Mouse (Mus musculus): ENCODE results near the gene Cs. TPM values are rescaled to one million over a fixed set of nuclear protein-coding genes. Genes with fewer than 3 reads are reported as not detected.

The Cs gene
- total RNA-seq, 2 experiments from 2014 or later = 226 to 235 TPM

- peak; percentile 50 for TF ChIP-seq CTCF (conservative IDR thresholded peaks at IDR 0.05)
- Histone ChIP-seq H3K27ac (peak overlapping the region; percentile 95), H3K4me3 (no peak overlapping the region)
- DNase-seq (ENCODE audit: low spot score in 2 of 2) = no peak
Observed at GRCm38 (mm10) chr10:128340257-128340656, 2.7 kb downstream of the Cs start.

- peak overlapping the region; percentile 82 for H3K27ac ChIP-seq
- DNase-seq (ENCODE audit: low spot score in 2 of 2) = peak in 1 of 2 experiments; percentile 35
- H3K4me3 ChIP-seq = no peak overlapping the region
- no peak for TF ChIP-seq CTCF (conservative IDR thresholded peaks at IDR 0.05)
Observed at GRCm38 (mm10) chr10:128343436-128343835, 5.9 kb downstream of the Cs start.

GRCm38 (mm10) chr10:128344568-128345275, 7.2 kb downstream of the Cs start:
- peak; percentile 58 to 86 for DNase-seq (ENCODE audit: low spot score in 2 of 2)
- no peak for TF ChIP-seq CTCF (conservative IDR thresholded peaks at IDR 0.05)
- Histone ChIP-seq H3K4me3 (no peak overlapping the region; the same call in 1 of the 2 replicates), H3K27ac (peak overlapping the region; percentile 82)

- DNase-seq (ENCODE audit: low spot score in 2 of 2) = no peak
- Histone ChIP-seq H3K27ac (no peak overlapping the region), H3K4me3 (no peak overlapping the region)
- TF ChIP-seq CTCF (conservative IDR thresholded peaks at IDR 0.05) = no peak
Observed at GRCm38 (mm10) chr10:128347541-128347940, 10.0 kb downstream of the Cs start.

- peak; percentile 86 for TF ChIP-seq CTCF (conservative IDR thresholded peaks at IDR 0.05)
- Histone ChIP-seq H3K27ac (no peak overlapping the region), H3K4me3 (no peak overlapping the region)
- peak; percentile 56 to 60 for DNase-seq (ENCODE audit: low spot score in 2 of 2)
Observed at GRCm38 (mm10) chr10:128358796-128359195, 21.3 kb downstream of the Cs start.

GRCm38 (mm10) chr10:128359226-128359625, 21.7 kb downstream of the Cs start:
- H3K4me3 ChIP-seq = no peak overlapping the region
- no peak overlapping the region for H3K27ac ChIP-seq
- DNase-seq (ENCODE audit: low spot score in 2 of 2) = no peak
- TF ChIP-seq CTCF (conservative IDR thresholded peaks at IDR 0.05) = no peak

GRCm38 (mm10) chr10:128361836-128362235, 24.3 kb downstream of the Cs start:
- DNase-seq (ENCODE audit: low spot score in 2 of 2) = no peak
- TF ChIP-seq CTCF (conservative IDR thresholded peaks at IDR 0.05) = no peak
- Histone ChIP-seq H3K4me3 (no peak overlapping the region), H3K27ac (no peak overlapping the region)

GRCm38 (mm10) chr10:128362568-128362967, 25.0 kb downstream of the Cs start:
- peak; percentile 78 for TF ChIP-seq CTCF (conservative IDR thresholded peaks at IDR 0.05)
- H3K4me3 ChIP-seq = no peak overlapping the region
- H3K27ac ChIP-seq = no peak overlapping the region
- DNase-seq (ENCODE audit: low spot score in 2 of 2) = no peak

- Histone ChIP-seq H3K4me3 (peak overlapping the region; percentile 81), H3K27ac (peak overlapping the region; percentile 92)
- TF ChIP-seq CTCF (conservative IDR thresholded peaks at IDR 0.05) = no peak
- DNase-seq (ENCODE audit: low spot score in 2 of 2) = no peak
Observed at GRCm38 (mm10) chr10:128367899-128368401, 30.4 kb downstream of the Cs start.

- TF ChIP-seq CTCF (conservative IDR thresholded peaks at IDR 0.05) = no peak
- DNase-seq (ENCODE audit: low spot score in 2 of 2) = peak; percentile 91 to 95
- peak within 1 kb of the TSS; percentile 92 for H3K27ac ChIP-seq
- H3K4me3 ChIP-seq = peak within 1 kb of the TSS; percentile 81
Observed at GRCm38 (mm10) chr10:128368402-128369217, 31.1 kb downstream of the Cs start, which contains the start of gene Coq10a. Gene Coq10a, minus strand, starts transcription at chr10:128368997.

GRCm38 (mm10) chr10:128369218-128369543, 31.6 kb downstream of the Cs start:
- TF ChIP-seq CTCF (conservative IDR thresholded peaks at IDR 0.05) = 0 out of 2 replicates have a peak, but pooled peaks have one; percentile 9
- no peak for DNase-seq (ENCODE audit: low spot score in 2 of 2)

GRCm38 (mm10) chr10:128369599-128369998, 32.1 kb downstream of the Cs start:
- Histone ChIP-seq H3K27ac (peak overlapping the region; percentile 92), H3K4me3 (peak overlapping the region; percentile 81)
- TF ChIP-seq CTCF (conservative IDR thresholded peaks at IDR 0.05) = no peak
- no peak for DNase-seq (ENCODE audit: low spot score in 2 of 2)

More at GRCm38 (mm10) chr10:128369218-128369543, 31.6 kb downstream of the Cs start:
- Histone ChIP-seq H3K27ac (peak overlapping the region; percentile 92), H3K4me3 (peak overlapping the region; percentile 81)

GRCm38 (mm10) chr10:128370021-128370420, 32.5 kb downstream of the Cs start:
- H3K27ac ChIP-seq = peak overlapping the region; percentile 92; the same call in 1 of the 2 replicates
- DNase-seq (ENCODE audit: low spot score in 2 of 2) = no peak
- TF ChIP-seq CTCF (conservative IDR thresholded peaks at IDR 0.05) = no peak
- no peak overlapping the region for H3K4me3 ChIP-seq

All from layer of hippocampus, adult 2 months (tissue).